Mouse (Mus musculus) MEL (cell line): ENCODE data around the gene Neu4. TPM values are rescaled to one million over a fixed set of nuclear protein-coding genes. Genes with fewer than 3 reads are reported as not detected.

Source experiments
- DNase-seq: peaks from one replicate; pipeline ENCODE4 v3.0.0; 2011; ENCODE audit warnings: low read depth, low spot score
- H3K27ac ChIP-seq: 2 replicates; pipeline ENCODE4 v1.5.1; 2012; ENCODE audit warnings: low read depth, mild to moderate bottlenecking, control low read depth, low read length, moderate library complexity; ENCODE audit not compliant: control insufficient read depth
- H3K27me3 ChIP-seq, 2 experiments: fragments of 150-350 bp in 1 of 2; sonication (generic) in 1 of 2; 2 replicates each; pipeline ENCODE4 v1.6.1; 2012; ENCODE audit warnings: low read length in 2 of 2, mild to moderate bottlenecking in 2 of 2, improper control_type of control experiment in 1 of 2, moderate library complexity in 1 of 2; ENCODE audit not compliant: insufficient read depth in 2 of 2, control insufficient read depth in 1 of 2
- H3K36me3 ChIP-seq, 2 experiments: 2 replicates each; pipeline ENCODE4 v1.6.1; 2012 to 2014; ENCODE audit warnings: low read length in 2 of 2, improper control_type of control experiment in 1 of 2, inconsistent platforms in 1 of 2, mild to moderate bottlenecking in 1 of 2; ENCODE audit not compliant: insufficient read depth in 2 of 2, control insufficient read depth in 1 of 2
- H3K4me1 ChIP-seq, 2 experiments: fragments of 150-350 bp in 1 of 2; sonication (generic) in 1 of 2; 2 replicates each; pipeline ENCODE4 v1.6.1; 2012; ENCODE audit warnings: low read length in 2 of 2, improper control_type of control experiment in 1 of 2, mild to moderate bottlenecking in 1 of 2; ENCODE audit not compliant: insufficient read depth in 2 of 2, control insufficient read depth in 1 of 2
- H3K4me3 ChIP-seq, 2 experiments: fragments of 150-350 bp in 1 of 2; sonication (generic) in 1 of 2; 2 replicates each; pipeline ENCODE4 v1.5.1; 2012; ENCODE audit warnings: low read depth in 2 of 2, low read length in 2 of 2, mild to moderate bottlenecking in 2 of 2, moderate library complexity in 2 of 2, control low read depth in 1 of 2, improper control_type of control experiment in 1 of 2; ENCODE audit not compliant: control insufficient read depth in 1 of 2, insufficient read depth in 1 of 2
- H3K79me2 ChIP-seq: 2 replicates; pipeline ENCODE4 v1.6.1; 2012; ENCODE audit warnings: mild to moderate bottlenecking, low read length, moderate library complexity; ENCODE audit not compliant: control insufficient read depth, poor library complexity, insufficient read depth
- H3K9ac ChIP-seq: 2 replicates; pipeline ENCODE4 v1.6.1; 2012; ENCODE audit warnings: low read depth, mild to moderate bottlenecking, control low read depth, low read length, moderate library complexity; ENCODE audit not compliant: control insufficient read depth, poor library complexity, severe bottlenecking
- H3K9me3 ChIP-seq: fragments of 150-350 bp; sonication (generic); replicated peaks from 2 replicates; pipeline ENCODE4 v1.6.1; 2012; ENCODE audit warnings: mild to moderate bottlenecking, low read length, improper control_type of control experiment, moderate library complexity; ENCODE audit not compliant: insufficient read depth
- CHD2 ChIP-seq: IDR thresholded peaks from 2 replicates; pipeline ENCODE4 v1.6.1; 2011; ENCODE audit warnings: low read length, improper control_type of control experiment
- CTCF ChIP-seq, 3 experiments: IDR thresholded peaks in 2 of 3; conservative IDR thresholded peaks in 1 of 3; 2 replicates each; pipeline ENCODE4 v1.5.1; 2011 to 2012; ENCODE audit warnings: low read length in 3 of 3, low read depth in 2 of 3, mild to moderate bottlenecking in 2 of 3, improper control_type of control experiment in 1 of 3, inconsistent platforms in 1 of 3, mixed read lengths in 1 of 3, moderate library complexity in 1 of 3; ENCODE audit not compliant: control insufficient read depth in 1 of 3, insufficient read depth in 1 of 3, poor library complexity in 1 of 3, severe bottlenecking in 1 of 3
- E2F4 ChIP-seq: IDR thresholded peaks from 2 replicates; pipeline ENCODE4 v1.6.1; 2011; ENCODE audit warnings: low read depth, low read length, improper control_type of control experiment, borderline replicate concordance
- ELF1 ChIP-seq: IDR thresholded peaks from 2 replicates; pipeline ENCODE4 v1.6.1; 2014; ENCODE audit warnings: low read depth, mild to moderate bottlenecking, inconsistent platforms, low read length, improper control_type of control experiment, moderate library complexity
- EP300 ChIP-seq, 2 experiments: IDR thresholded peaks; 2 replicates each; pipeline ENCODE4 v1.6.1; 2011; ENCODE audit warnings: improper control_type of control experiment in 2 of 2, low read length in 2 of 2, low read depth in 1 of 2, mild to moderate bottlenecking in 1 of 2
- ETS1 ChIP-seq: IDR thresholded peaks from 2 replicates; pipeline ENCODE4 v1.6.1; 2012; ENCODE audit warnings: low read depth, mild to moderate bottlenecking, inconsistent platforms, low read length, improper control_type of control experiment, moderate library complexity
- GABPA ChIP-seq: IDR thresholded peaks from 2 replicates; pipeline ENCODE4 v1.6.1; 2012; ENCODE audit warnings: low read depth, mild to moderate bottlenecking, inconsistent platforms, low read length, improper control_type of control experiment, moderate library complexity
- GATA1 ChIP-seq: IDR thresholded peaks from 2 replicates; pipeline ENCODE4 v1.6.1; 2011; ENCODE audit warnings: low read depth, low read length, improper control_type of control experiment
- KAT2A ChIP-seq: conservative IDR thresholded peaks from 2 replicates; pipeline ENCODE4 v1.6.1; 2012; ENCODE audit warnings: low read depth, low read length, improper control_type of control experiment, inconsistent platforms
- MAFK ChIP-seq: IDR thresholded peaks from 2 replicates; pipeline ENCODE4 v1.6.1; 2011; ENCODE audit warnings: low read depth, mild to moderate bottlenecking, low read length, improper control_type of control experiment, borderline replicate concordance
- MAZ ChIP-seq: IDR thresholded peaks from 2 replicates; pipeline ENCODE4 v1.6.1; 2012; ENCODE audit warnings: low read depth, mild to moderate bottlenecking, inconsistent platforms, low read length, improper control_type of control experiment
- MEF2A ChIP-seq: IDR thresholded peaks from 2 replicates; pipeline ENCODE4 v1.6.1; 2014; ENCODE audit warnings: low read depth, mild to moderate bottlenecking, inconsistent platforms, low read length, improper control_type of control experiment; ENCODE audit not compliant: poor library complexity, insufficient replicate concordance, severe bottlenecking; ENCODE audit errors: extremely low read depth
- MXI1 ChIP-seq: IDR thresholded peaks from 2 replicates; pipeline ENCODE4 v1.6.1; 2011; ENCODE audit warnings: mild to moderate bottlenecking, low read depth, low read length, improper control_type of control experiment
- MYC ChIP-seq: IDR thresholded peaks from 2 replicates; pipeline ENCODE4 v1.6.1; 2011; ENCODE audit warnings: low read depth, mild to moderate bottlenecking, low read length, improper control_type of control experiment, moderate library complexity
- NRF1 ChIP-seq: IDR thresholded peaks from 2 replicates; pipeline ENCODE4 v1.6.1; 2014; ENCODE audit warnings: low read depth, mild to moderate bottlenecking, inconsistent platforms, low read length, improper control_type of control experiment, moderate library complexity; ENCODE audit not compliant: poor library complexity, insufficient read depth, severe bottlenecking
- POLR2A ChIP-seq, 2 experiments: IDR thresholded peaks; 2 replicates each; pipeline ENCODE4 v1.6.1; 2011 to 2012; ENCODE audit warnings: low read length in 2 of 2, mild to moderate bottlenecking in 2 of 2, control low read depth in 1 of 2, improper control_type of control experiment in 1 of 2, low read depth in 1 of 2, moderate library complexity in 1 of 2; ENCODE audit not compliant: control insufficient read depth in 1 of 2, insufficient read depth in 1 of 2, poor library complexity in 1 of 2
- POLR2AphosphoS2 ChIP-seq: IDR thresholded peaks from 2 replicates; pipeline ENCODE4 v1.6.1; 2011; ENCODE audit warnings: low read length, improper control_type of control experiment
- RAD21 ChIP-seq: IDR thresholded peaks from 2 replicates; pipeline ENCODE4 v1.6.1; 2011; ENCODE audit warnings: mild to moderate bottlenecking, low read depth, low read length, improper control_type of control experiment
- RCOR1 ChIP-seq: IDR thresholded peaks from 2 replicates; pipeline ENCODE4 v1.6.1; 2012; ENCODE audit warnings: low read depth, mild to moderate bottlenecking, inconsistent platforms, low read length, improper control_type of control experiment
- SIN3A ChIP-seq: IDR thresholded peaks from 2 replicates; pipeline ENCODE4 v1.6.1; 2012; ENCODE audit warnings: low read length, improper control_type of control experiment, inconsistent platforms
- SMC3 ChIP-seq: IDR thresholded peaks from 2 replicates; pipeline ENCODE4 v1.6.1; 2011; ENCODE audit warnings: low read depth, low read length, improper control_type of control experiment
- TBP ChIP-seq: IDR thresholded peaks from 2 replicates; pipeline ENCODE4 v1.8.0; 2011; ENCODE audit warnings: low read depth, low read length, improper control_type of control experiment
- TCF12 ChIP-seq: IDR thresholded peaks from 2 replicates; pipeline ENCODE4 v1.6.1; 2014; ENCODE audit warnings: low read depth, mild to moderate bottlenecking, inconsistent platforms, low read length, improper control_type of control experiment, moderate library complexity
- ZC3H11A ChIP-seq: IDR thresholded peaks from 2 replicates; pipeline ENCODE4 v1.6.1; 2012; ENCODE audit warnings: low read depth, mild to moderate bottlenecking, inconsistent platforms, low read length, improper control_type of control experiment
- ZKSCAN1 ChIP-seq: IDR thresholded peaks from 2 replicates; pipeline ENCODE4 v1.6.1; 2012; ENCODE audit warnings: low read depth, mild to moderate bottlenecking, inconsistent platforms, low read length, improper control_type of control experiment, moderate library complexity
- ZMIZ1 ChIP-seq: IDR thresholded peaks from 2 replicates; pipeline ENCODE4 v1.6.1; 2012; ENCODE audit warnings: low read depth, mild to moderate bottlenecking, inconsistent platforms, low read length, improper control_type of control experiment, moderate library complexity
- ZNF384 ChIP-seq: IDR thresholded peaks from 2 replicates; pipeline ENCODE4 v1.6.1; 2012; ENCODE audit warnings: low read depth, mild to moderate bottlenecking, inconsistent platforms, low read length, improper control_type of control experiment
- polyA plus RNA-seq, 2 experiments: library from polyadenylated mRNA; stranded (reverse) in 1 of 2; unstranded in 1 of 2; fragments of >175 nt in 1 of 2; fragments of >200 nt in 1 of 2; gene quantifications; 2 replicates each; pipeline versions ENCODE4 v1.2.1 to v1.2.4; 2012; ENCODE audit warnings: low replicate concordance in 2 of 2, low read depth in 1 of 2; ENCODE audit not compliant: insufficient read length in 2 of 2, insufficient read depth in 1 of 2, missing spikeins in 1 of 2
- total RNA-seq: library from RNA; depleted of rRNA; stranded (reverse); fragments of 300-350 nt; gene quantifications from 2 replicates; pipeline ENCODE4 v1.2.3, GENCODE M21; 2012

Gene Neu4
- total and polyA plus RNA-seq, 3 experiments: not detected

GRCm38 (mm10) chr1:94011643-94012042 lies 8.6 kb upstream of the Neu4 start (continued):
- TF ChIP-seq MAFK (no peak), ZC3H11A (peak; percentile 76), ZNF384 (peak; percentile 25; the same call in 1 of the 2 replicates), KAT2A (no peak), ELF1 (no peak), TBP (no peak), GABPA (no peak), MEF2A (no peak), RAD21 (peak; percentile 78), MYC (peak; percentile 81), TCF12 (no peak), MXI1 (no peak)
- TF ChIP-seq, all 39 proteins: peak for 6

- Histone ChIP-seq H3K4me3 (no peak overlapping the region), H3K79me2 (no peaks in the 10 kb centered on the region), H3K27me3 (peaks cover 0 to 5% of the 10 kb centered on the region in 2 experiments; a peak in 3 of 4 replicates), H3K4me1 (peaks cover under 1% of the 10 kb centered on the region in 2 experiments), H3K9me3 (no peaks in the 10 kb centered on the region), H3K9ac (no peak overlapping the region), H3K27ac (no peak overlapping the region), H3K36me3 (peaks cover 0 to 1% of the 10 kb centered on the region in 2 experiments; a peak in 1 of 4 replicates)
- no peak for DNase-seq
- TF ChIP-seq MYC: no peak
- no peak for TF ChIP-seq POLR2A (IDR thresholded peaks at IDR 0.05; ENCODE audit: control insufficient read depth in 1 of 2, insufficient read depth in 1 of 2, low read depth in 1 of 2, low read length in 2 of 2, poor library complexity in 1 of 2)
- TF ChIP-seq KAT2A: no peak
- no peak for TF ChIP-seq ZMIZ1
- TF ChIP-seq NRF1: no peak
- TF ChIP-seq RAD21: no peak
- no peak for TF ChIP-seq ETS1
- TF ChIP-seq ZNF384: no peak
- no peak for TF ChIP-seq ZKSCAN1
- no peak for TF ChIP-seq EP300 (IDR thresholded peaks at IDR 0.05; ENCODE audit: low read depth in 1 of 2, low read length in 2 of 2)
- TF ChIP-seq SMC3: no peak
- no peak for TF ChIP-seq SIN3A
- TF ChIP-seq CHD2: no peak
- TF ChIP-seq E2F4: no peak
- no peak for TF ChIP-seq RCOR1
- no peak for TF ChIP-seq GATA1
- no peak for TF ChIP-seq MAZ
- no peak for TF ChIP-seq MAFK
- no peak for TF ChIP-seq POLR2AphosphoS2
- TF ChIP-seq CTCF (IDR thresholded peaks at IDR 0.05 in 2 of 3, conservative IDR thresholded peaks at IDR 0.05 in 1 of 3; ENCODE audit: control insufficient read depth in 1 of 3, insufficient read depth in 1 of 3, low read depth in 2 of 3, low read length in 3 of 3, poor library complexity in 1 of 3, severe bottlenecking in 1 of 3): no peak
- TF ChIP-seq, all 39 proteins: peak for 0
These were observed 7.4 kb downstream of the Neu4 start for GRCm38 (mm10) chr1:94027506-94028108.
